Comparison of ENCODE assay signal across 25 mouse cellular contexts in the genomic region with DNA sequence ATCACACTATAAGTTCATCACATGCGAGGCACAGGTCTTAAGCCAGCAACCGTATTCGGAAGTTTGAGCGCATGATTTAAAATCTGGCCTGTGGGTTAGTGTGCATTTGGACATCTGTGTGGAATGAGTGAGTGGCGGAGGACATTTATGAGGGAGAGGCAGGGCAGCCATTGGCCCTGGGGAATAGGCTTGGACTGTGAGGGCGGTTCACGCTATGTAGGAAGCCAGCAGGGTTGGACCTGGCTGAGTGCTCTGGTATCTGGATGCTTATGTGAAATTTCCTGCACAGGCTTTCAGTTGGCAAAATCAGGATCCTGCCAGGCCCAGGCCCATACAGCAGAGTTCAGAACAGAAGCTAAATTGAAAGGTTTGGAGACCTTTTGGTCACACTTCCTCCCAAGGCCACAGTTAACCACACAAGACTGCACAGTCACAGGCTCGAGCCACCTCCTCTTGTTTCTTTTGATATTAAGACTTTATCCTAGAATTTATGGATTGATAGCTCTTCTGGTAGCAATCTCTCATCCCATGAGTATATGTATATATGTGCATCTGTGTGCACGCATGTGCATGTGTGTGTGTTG.
DNase-seq lines count a peak whose midpoint lies in the region; ATAC-seq and TF ChIP-seq lines count a peak whose summit lies in the region.
"Had no signal": no experiment of that assay in that cellular context is flagged by ENCODE, and none has a peak within 500 bp of the region (broad histone marks: within the 10 kb centered on the region; RNA-seq: fewer than 3 reads in every experiment).

No protein-coding gene starts in this region.

- WGBS in midbrain, embryonic 13.5 days = 88% methylated on average over 9 of the region's 9 CpGs
- 94% methylated on average over 9 of the region's 9 CpGs for WGBS in midbrain, embryonic 10.5 days
- WGBS in limb, embryonic 10.5 days = 82% methylated on average over 9 of the region's 9 CpGs

- H3K27ac ChIP-seq in midbrain, embryonic 13.5 days = no peak overlapping the region
- H3K27ac ChIP-seq in midbrain, embryonic 10.5 days (replicated peaks) = no peak overlapping the region
- H3K27ac ChIP-seq in embryonic fibroblast, embryonic 13.5 days (ENCODE audit: insufficient read depth, low read length) = peak overlapping the region; percentile 93
- 0 out of 2 replicates have a peak overlapping the region, but pooled peaks have one; percentile 10 for H3K27ac ChIP-seq in limb, embryonic 10.5 days
- H3K27ac ChIP-seq: forebrain, embryonic 13.5 days; hindbrain, embryonic 12.5 days; kidney, embryonic 15.5 days; liver, embryonic 14.5 days; neural tube, embryonic 13.5 days had no signal

- no peak for TF ChIP-seq POLR2A in embryonic fibroblast, embryonic 13.5 days (IDR thresholded peaks at IDR 0.05; ENCODE audit: low read depth, low read length)

- DNase-seq in midbrain, embryonic 10.5 days (ENCODE audit: low spot score) = no peak
- DNase-seq in limb, embryonic 10.5 days (ENCODE audit: low spot score) = no peak
- DNase-seq in left cerebral cortex, postnatal 25 days (ENCODE audit: low spot score in 2 of 2) = no peak
- DNase-seq in lung, postnatal 10 days = no peak
- no peak for DNase-seq in B cell, adult 2 months
- DNase-seq: adrenal gland, adult 2 months; cerebellum, adult 2 months; cerebellum, postnatal 25 days; heart, postnatal 10 days; kidney, adult 11 months; layer of hippocampus, adult 9-11 months; lung, embryonic 14.5 days; lung, postnatal 36 days; right cerebral cortex, postnatal 25 days had no signal

- peak; percentile 19; the same call in 1 of the 2 replicates for ATAC-seq in midbrain, embryonic 13.5 days
- ATAC-seq: forebrain, embryonic 13.5 days; midbrain, embryonic 16.5 days had no signal

- H3K9me3 ChIP-seq in midbrain, embryonic 13.5 days = no peaks in the 10 kb centered on the region
- 0 out of 2 replicates have a peak, but pooled peaks cover 3% of the 10 kb centered on the region for H3K9me3 ChIP-seq in midbrain, embryonic 10.5 days (replicated peaks)
- H3K9me3 ChIP-seq in limb, embryonic 10.5 days (replicated peaks) = no peaks in the 10 kb centered on the region
- H3K9me3 ChIP-seq: forebrain, embryonic 13.5 days; hindbrain, embryonic 12.5 days; kidney, embryonic 15.5 days; neural tube, embryonic 13.5 days had no signal

- H3K9ac ChIP-seq in midbrain, embryonic 13.5 days (replicated peaks) = no peak overlapping the region
- H3K9ac ChIP-seq: forebrain, embryonic 13.5 days; heart, embryonic 12.5 days; hindbrain, embryonic 12.5 days; kidney, embryonic 15.5 days; liver, embryonic 14.5 days; lung, embryonic 14.5 days; neural tube, embryonic 13.5 days had no signal

- no peak overlapping the region for H3K4me3 ChIP-seq in midbrain, embryonic 13.5 days (replicated peaks)
- no peak overlapping the region for H3K4me3 ChIP-seq in midbrain, embryonic 10.5 days
- H3K4me3 ChIP-seq in embryonic fibroblast, embryonic 13.5 days (ENCODE audit: insufficient read depth, low read length) = no peak overlapping the region
- no peak overlapping the region for H3K4me3 ChIP-seq in limb, embryonic 10.5 days
- H3K4me3 ChIP-seq: erythroblast, embryonic 14.5 days; forebrain, embryonic 13.5 days; heart, embryonic 12.5 days; hindbrain, embryonic 12.5 days; kidney, embryonic 15.5 days; myocyte; neural tube, embryonic 13.5 days had no signal

- H3K4me2 ChIP-seq in midbrain, embryonic 13.5 days (replicated peaks) = no peak overlapping the region
- H3K4me2 ChIP-seq: forebrain, embryonic 13.5 days; heart, embryonic 12.5 days; hindbrain, embryonic 12.5 days; kidney, embryonic 15.5 days; lung, embryonic 14.5 days; neural tube, embryonic 13.5 days had no signal

- peaks cover 5% of the 10 kb centered on the region; the same call in 1 of the 2 replicates for H3K36me3 ChIP-seq in midbrain, embryonic 13.5 days
- peaks cover 54% of the 10 kb centered on the region for H3K36me3 ChIP-seq in midbrain, embryonic 10.5 days
- H3K36me3 ChIP-seq in limb, embryonic 10.5 days = peaks cover 55% of the 10 kb centered on the region
- H3K36me3 ChIP-seq: hindbrain, embryonic 12.5 days; neural tube, embryonic 13.5 days had no signal

- H3K27me3 ChIP-seq in midbrain, embryonic 13.5 days = no peaks in the 10 kb centered on the region
- no peaks in the 10 kb centered on the region for H3K27me3 ChIP-seq in midbrain, embryonic 10.5 days (ENCODE audit: low read depth, poor library complexity, severe bottlenecking)
- no peaks in the 10 kb centered on the region for H3K27me3 ChIP-seq in limb, embryonic 10.5 days (ENCODE audit: low read depth, poor library complexity, severe bottlenecking)
- H3K27me3 ChIP-seq: forebrain, embryonic 13.5 days; heart, embryonic 12.5 days; hindbrain, embryonic 12.5 days; kidney, embryonic 15.5 days; neural tube, embryonic 13.5 days had no signal

- peaks cover 25% of the 10 kb centered on the region for H3K4me1 ChIP-seq in midbrain, embryonic 13.5 days (replicated peaks)
- H3K4me1 ChIP-seq in midbrain, embryonic 10.5 days = peaks cover 19% of the 10 kb centered on the region
- H3K4me1 ChIP-seq in embryonic fibroblast, embryonic 13.5 days (ENCODE audit: control insufficient read depth, insufficient read depth, low read length) = peaks cover 25% of the 10 kb centered on the region
- H3K4me1 ChIP-seq in limb, embryonic 10.5 days = peaks cover 63% of the 10 kb centered on the region

- intact Hi-C loops in left cerebral cortex, postnatal 25 days (cut with DNase I) = no loop called here

- no peak for TF ChIP-seq CTCF in embryonic fibroblast, embryonic 13.5 days (IDR thresholded peaks at IDR 0.05; ENCODE audit: borderline replicate concordance, insufficient read depth, low read length)

Comparison
In these comparisons a context has a peak if more than half of its experiments do, and no peak if none do; other contexts are left out.
1. H3K27ac ChIP-seq: peak in embryonic fibroblast, embryonic 13.5 days (single experiment) and limb, embryonic 10.5 days (single experiment); none in midbrain, embryonic 13.5 days (single experiment) and midbrain, embryonic 10.5 days (single experiment).